Mouse (Mus musculus): ENCODE measurements around the gene Aloxe3. TPM values are rescaled to one million over a fixed set of nuclear protein-coding genes. Genes with fewer than 3 reads are reported as not detected.
"Not testable (repeated sequence)": the region's sequence is repeated elsewhere in the genome, so short reads cannot be mapped to it uniquely, and the experiment has no call there.

The Aloxe3 gene
- total RNA-seq, 2 experiments from 2014 or later, result 0.51 TPM; not detected in 1

GRCm38 (mm10) chr11:69093856-69094255 lies 31.8 kb upstream of the Aloxe3 start:
- not testable (repeated sequence) for ATAC-seq (replicated peaks; ENCODE audit: low FRiP score, poor library complexity, severe bottlenecking)

DNA sequence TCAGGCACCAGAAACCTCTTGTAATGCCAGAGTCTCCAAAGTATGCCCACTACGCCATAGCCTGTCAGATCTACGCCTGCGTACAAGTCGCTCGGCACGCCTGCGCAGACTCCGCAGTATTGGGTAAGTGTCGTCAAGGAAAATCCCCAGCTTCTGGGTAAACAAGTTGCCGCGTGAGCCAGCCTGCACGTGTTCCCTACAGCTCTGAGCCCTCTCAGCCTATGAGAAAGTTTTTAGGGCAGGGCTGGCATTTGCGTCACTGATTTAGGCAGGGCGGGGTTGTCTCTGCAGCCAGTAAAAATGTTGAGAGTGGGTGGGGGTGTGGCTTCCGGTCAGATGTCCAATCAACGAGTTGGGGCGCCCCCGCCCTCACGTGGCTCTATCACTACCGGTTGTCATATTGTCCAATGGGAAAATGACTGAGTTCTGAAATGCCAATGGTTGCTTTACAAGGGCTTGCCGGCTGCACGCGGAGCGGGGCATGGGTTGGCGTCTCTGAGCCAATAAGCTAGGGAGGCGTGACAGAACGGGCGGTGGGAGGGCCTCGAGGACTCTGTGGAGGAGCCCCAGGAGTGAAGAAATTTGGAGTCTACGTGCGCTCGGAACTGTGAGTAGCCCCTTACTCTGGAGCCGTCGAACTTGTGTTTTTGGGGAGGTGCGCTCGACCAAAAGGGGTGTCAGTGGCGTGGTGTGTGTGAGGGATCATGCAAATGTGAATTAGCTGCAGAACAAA lies 30.8 kb upstream of the Aloxe3 start, which contains the start of gene Per1:
Per1 (plus strand) TSS at position 521 of the 733 bp plus-strand sequence.
- ATAC-seq (replicated peaks; ENCODE audit: low FRiP score, poor library complexity, severe bottlenecking), result peak; percentile 70

GRCm38 (mm10) chr11:69095511-69096231 lies 30.0 kb upstream of the Aloxe3 start:
- no peak for ATAC-seq (replicated peaks; ENCODE audit: low FRiP score, poor library complexity, severe bottlenecking)

DNA sequence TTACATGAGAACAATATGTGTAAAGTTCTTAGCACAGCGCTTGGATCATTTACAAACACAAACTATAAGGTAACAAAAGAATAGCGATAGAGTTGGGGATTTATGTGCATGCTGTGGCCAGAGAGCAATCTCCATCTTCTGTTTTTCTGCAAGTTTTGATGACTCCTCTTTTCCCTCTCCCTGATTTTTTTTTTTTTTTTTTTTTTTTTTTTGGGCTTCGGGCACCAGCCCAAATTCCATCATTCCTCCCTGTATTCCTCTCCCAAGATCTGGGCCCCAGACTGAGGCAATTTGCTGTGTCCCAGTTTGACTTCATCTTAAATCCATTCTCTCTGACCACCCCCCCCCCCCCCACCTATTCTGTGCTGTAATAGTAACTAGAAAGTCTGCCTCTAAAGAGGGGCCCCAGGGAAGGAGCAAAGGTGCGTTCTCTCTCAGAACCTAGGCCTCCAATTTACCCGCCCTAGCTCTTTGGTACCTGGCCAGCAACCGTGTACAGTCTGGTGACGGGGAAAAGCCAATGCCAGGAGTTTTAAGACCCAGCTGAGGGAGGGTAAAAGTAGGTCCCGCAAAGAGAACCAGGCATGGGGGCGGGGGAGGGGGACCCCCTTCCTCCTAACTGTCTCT lies 29.2 kb upstream of the Aloxe3 start:
- ATAC-seq (replicated peaks; ENCODE audit: low FRiP score, poor library complexity, severe bottlenecking), result no peak

GRCm38 (mm10) chr11:69096987-69097900 lies 28.5 kb upstream of the Aloxe3 start:
- ATAC-seq (replicated peaks; ENCODE audit: low FRiP score, poor library complexity, severe bottlenecking), result peak; percentile 62

DNA sequence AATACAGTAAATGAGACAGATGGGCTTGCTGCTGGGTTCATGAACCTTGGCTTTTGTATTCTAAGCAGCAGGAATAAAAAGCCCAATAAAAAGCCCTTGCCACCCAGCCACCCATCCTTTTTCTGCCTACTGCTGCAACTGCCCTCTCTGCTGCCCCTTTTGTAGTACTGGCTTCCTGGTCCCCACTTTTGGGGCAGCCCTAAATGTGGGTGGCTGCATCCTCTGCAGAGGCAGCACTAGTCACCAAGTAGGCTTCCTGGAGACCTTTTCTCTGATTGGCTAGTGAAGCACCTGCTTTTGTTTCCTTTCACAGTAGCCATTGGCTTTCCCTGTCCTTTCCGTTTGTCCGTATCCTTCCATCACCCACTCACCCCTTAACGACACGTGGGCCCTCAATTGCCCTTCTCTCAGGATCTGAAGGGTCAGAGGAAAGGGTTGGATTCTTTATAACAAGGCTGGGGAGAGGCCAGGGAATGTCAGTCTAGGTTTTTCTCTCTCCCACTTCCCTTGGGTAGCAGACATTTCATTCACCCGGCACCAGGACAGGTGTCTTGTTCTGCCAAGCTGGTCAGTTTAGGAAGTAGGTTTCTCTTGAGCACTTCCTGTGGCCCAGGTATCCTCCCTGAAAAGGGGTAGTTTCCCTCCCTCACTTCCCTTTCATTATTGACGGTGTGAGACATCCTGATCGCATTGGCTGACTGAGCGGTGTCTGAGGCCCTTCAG lies 27.5 kb upstream of the Aloxe3 start:
- no peak for ATAC-seq (replicated peaks; ENCODE audit: low FRiP score, poor library complexity, severe bottlenecking)

DNA sequence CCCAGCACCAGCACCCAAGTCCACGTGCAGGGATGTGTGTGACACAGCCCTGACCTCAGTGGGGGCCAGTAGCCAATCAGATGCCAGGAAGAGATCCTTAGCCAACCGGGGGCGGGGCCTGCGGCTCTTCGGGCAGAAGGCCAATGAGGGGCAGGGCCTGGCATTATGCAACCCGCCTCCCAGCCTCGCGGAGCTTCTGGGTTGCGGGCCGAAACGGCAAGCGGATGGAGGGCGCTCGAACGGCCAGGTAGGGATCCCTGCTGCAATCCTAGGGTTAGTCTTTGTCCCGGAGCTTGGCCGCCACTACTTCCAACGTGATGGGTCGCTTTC lies 27.0 kb upstream of the Aloxe3 start:
- peak; percentile 60 for ATAC-seq (replicated peaks; ENCODE audit: low FRiP score, poor library complexity, severe bottlenecking)

GRCm38 (mm10) chr11:69099177-69099914 lies 26.4 kb upstream of the Aloxe3 start:
- no peak for ATAC-seq (replicated peaks; ENCODE audit: low FRiP score, poor library complexity, severe bottlenecking)

GRCm38 (mm10) chr11:69099915-69100345 lies 25.8 kb upstream of the Aloxe3 start:
- peak; percentile 29 for ATAC-seq (replicated peaks; ENCODE audit: low FRiP score, poor library complexity, severe bottlenecking)

GRCm38 (mm10) chr11:69100639-69101360 lies 24.9 kb upstream of the Aloxe3 start:
- ATAC-seq (replicated peaks; ENCODE audit: low FRiP score, poor library complexity, severe bottlenecking), result no peak

GRCm38 (mm10) chr11:69101604-69102402 lies 23.9 kb upstream of the Aloxe3 start:
- ATAC-seq (replicated peaks; ENCODE audit: low FRiP score, poor library complexity, severe bottlenecking), result no peak

GRCm38 (mm10) chr11:69102403-69102725 lies 23.3 kb upstream of the Aloxe3 start:
- no peak for ATAC-seq (replicated peaks; ENCODE audit: low FRiP score, poor library complexity, severe bottlenecking)

DNA sequence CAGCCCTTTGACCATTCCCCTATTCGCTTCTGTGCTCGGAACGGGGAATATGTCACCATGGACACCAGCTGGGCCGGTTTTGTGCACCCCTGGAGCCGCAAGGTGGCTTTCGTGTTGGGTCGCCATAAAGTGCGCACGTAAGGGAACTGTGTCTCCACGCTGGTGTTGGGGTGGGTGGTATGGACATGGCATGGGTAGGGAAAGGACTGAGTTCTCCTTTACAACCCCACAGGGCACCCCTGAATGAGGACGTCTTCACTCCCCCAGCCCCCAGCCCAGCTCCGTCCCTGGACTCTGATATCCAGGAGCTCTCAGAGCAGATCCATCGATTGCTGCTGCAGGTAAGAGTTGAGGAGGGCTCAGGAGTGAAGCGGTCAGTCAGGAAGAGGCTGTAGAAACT lies 22.6 kb upstream of the Aloxe3 start:
- ATAC-seq (replicated peaks; ENCODE audit: low FRiP score, poor library complexity, severe bottlenecking), result no peak

GRCm38 (mm10) chr11:69103531-69104435 lies 21.9 kb upstream of the Aloxe3 start:
- ATAC-seq (replicated peaks; ENCODE audit: low FRiP score, poor library complexity, severe bottlenecking), result no peak

DNA sequence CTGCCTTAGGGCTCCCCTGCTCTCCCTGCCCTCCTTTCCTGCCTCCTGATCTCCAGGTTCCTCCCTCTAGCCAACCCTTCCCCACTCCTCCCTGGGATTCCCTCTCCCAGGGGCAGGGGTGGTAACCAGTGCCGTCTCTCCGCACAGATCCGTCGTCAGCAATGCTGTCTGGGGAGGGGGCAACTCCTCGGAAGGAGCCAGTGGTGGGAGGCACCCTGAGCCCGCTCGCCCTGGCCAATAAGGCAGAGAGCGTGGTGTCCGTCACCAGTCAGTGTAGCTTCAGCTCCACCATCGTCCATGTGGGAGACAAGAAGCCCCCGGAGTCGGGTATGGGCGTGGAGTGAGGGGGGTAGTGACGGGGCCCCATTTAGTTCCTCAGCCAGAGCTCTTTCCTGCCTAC lies 21.2 kb upstream of the Aloxe3 start:
- no peak for ATAC-seq (replicated peaks; ENCODE audit: low FRiP score, poor library complexity, severe bottlenecking)

DNA sequence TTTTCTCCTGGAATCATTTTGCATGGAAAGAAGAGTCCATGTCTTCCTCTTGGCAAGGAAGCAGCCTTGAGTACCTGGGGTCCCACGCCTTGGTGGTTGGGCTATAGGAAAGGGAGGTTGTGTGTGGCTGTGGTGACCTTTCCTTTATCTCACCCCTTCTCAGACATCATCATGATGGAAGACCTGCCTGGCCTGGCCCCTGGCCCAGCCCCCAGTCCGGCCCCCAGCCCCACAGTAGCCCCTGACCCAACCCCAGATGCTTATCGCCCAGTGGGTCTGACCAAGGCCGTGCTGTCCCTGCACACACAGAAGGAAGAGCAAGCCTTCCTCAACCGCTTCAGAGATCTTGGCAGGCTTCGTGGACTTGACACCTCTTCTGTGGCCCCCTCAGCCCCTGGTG lies 20.5 kb upstream of the Aloxe3 start:
- no peak for ATAC-seq (replicated peaks; ENCODE audit: low FRiP score, poor library complexity, severe bottlenecking)
